8 mouse cellular contexts compared by ENCODE assay signal in the genomic region with DNA sequence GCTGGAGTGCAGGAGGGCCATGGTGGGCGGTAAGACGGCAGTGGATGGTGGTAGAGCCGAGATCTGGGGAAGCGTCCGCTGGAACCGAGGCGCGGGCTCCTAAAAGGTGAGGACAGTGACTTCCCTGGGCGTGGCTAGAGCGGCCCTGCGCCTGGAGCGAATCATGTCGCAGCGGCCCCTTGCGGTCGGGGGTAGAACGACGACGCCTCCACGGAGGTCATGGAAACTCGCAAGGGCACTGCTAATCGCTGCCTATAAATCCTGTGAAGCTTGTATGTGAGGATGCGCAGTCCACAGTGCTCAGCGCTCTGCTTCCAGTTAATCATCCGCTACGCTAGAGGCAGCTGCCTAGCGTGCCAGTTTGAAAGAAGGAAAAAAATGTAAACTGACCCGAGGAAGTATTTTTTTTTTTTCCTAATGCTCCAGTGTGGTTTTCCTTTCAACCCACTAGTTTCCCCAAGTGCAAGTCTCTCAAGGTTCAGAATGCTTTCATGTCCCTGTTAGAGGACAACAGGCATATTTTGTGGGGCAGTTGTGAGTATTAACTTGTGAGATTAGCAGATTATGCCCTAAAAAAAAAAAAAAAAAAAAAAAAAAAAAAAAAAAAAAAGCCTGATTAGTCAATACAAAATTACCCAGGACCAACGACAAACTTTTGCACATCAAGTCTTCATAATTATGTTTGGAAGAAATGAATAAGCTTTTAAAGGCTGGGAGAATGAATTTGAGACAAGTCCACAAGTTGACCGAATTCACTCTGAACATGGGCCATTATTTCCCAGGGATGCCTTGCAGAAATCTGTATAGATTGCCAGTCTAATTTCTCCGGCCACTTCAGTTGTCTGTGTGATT. TPM values are rescaled to one million over a fixed set of nuclear protein-coding genes. Genes with fewer than 3 reads are reported as not detected.
DNase-seq lines count a peak whose midpoint lies in the region; ATAC-seq and TF ChIP-seq lines count a peak whose summit lies in the region.

A gene (minus strand): TSS at position 263 of the 852 bp plus-strand sequence.

- peak; percentile 80 for DNase-seq in c-Kit-negative CD71-positive TER-119-positive erythroid progenitor cells, embryonic 14.5 days (ENCODE audit: low read depth, low spot score)
- DNase-seq in forebrain, embryonic 10.5 days (ENCODE audit: extremely low spot score, low spot score): peak; percentile 91
- DNase-seq in kidney, postnatal 25 days: peak; percentile 93 to 94
- DNase-seq in liver, embryonic 14.5 days (ENCODE audit: low read depth in 3 of 3, low spot score in 3 of 3): peak; percentile 81 to 86 (median 81)
- DNase-seq in neural tube, embryonic 11.5 days (ENCODE audit: low spot score): peak; percentile 94
- DNase-seq in stomach, postnatal 0 days (ENCODE audit: low spot score): peak; percentile 94

- TF ChIP-seq EP300 in liver, embryonic 14.5 days (IDR thresholded peaks at IDR 0.05; ENCODE audit: low read depth): no peak
- TF ChIP-seq EP300 in stomach, postnatal 0 days (optimal IDR thresholded peaks at IDR 0.05): no peak

- WGBS in forebrain, embryonic 10.5 days: 9% methylated on average over 31 of the region's 31 CpGs
- WGBS in heart, embryonic 15.5 days: 8% methylated on average over 31 of the region's 31 CpGs
- 5% methylated on average over 31 of the region's 31 CpGs for WGBS in liver, embryonic 14.5 days (ENCODE audit: insufficient replicate concordance)
- WGBS in neural tube, embryonic 11.5 days: 8% methylated on average over 31 of the region's 31 CpGs
- WGBS in stomach, postnatal 0 days: 8% methylated on average over 30 of the region's 31 CpGs

- H3K27ac ChIP-seq in forebrain, embryonic 10.5 days: peak within 1 kb of the TSS; percentile 95
- peak within 1 kb of the TSS; percentile 94 for H3K27ac ChIP-seq in heart, embryonic 15.5 days
- peak within 1 kb of the TSS; percentile 52 for H3K27ac ChIP-seq in liver, embryonic 14.5 days
- H3K27ac ChIP-seq in neural tube, embryonic 11.5 days (ENCODE audit: low read depth, low read length): peak within 1 kb of the TSS; percentile 68
- peak within 1 kb of the TSS; percentile 67 for H3K27ac ChIP-seq in stomach, postnatal 0 days (replicated peaks)

- peak within 1 kb of the TSS; percentile 88 for H3K9ac ChIP-seq in heart, embryonic 15.5 days
- peak within 1 kb of the TSS; percentile 83 for H3K9ac ChIP-seq in liver, embryonic 14.5 days (replicated peaks)
- H3K9ac ChIP-seq in neural tube, embryonic 11.5 days (ENCODE audit: low read length): peak within 1 kb of the TSS; percentile 65
- peak within 1 kb of the TSS; percentile 74 for H3K9ac ChIP-seq in stomach, postnatal 0 days (ENCODE audit: low read length)

- no peaks in the 10 kb centered on the region for H3K27me3 ChIP-seq in forebrain, embryonic 10.5 days (ENCODE audit: poor library complexity, severe bottlenecking)
- H3K27me3 ChIP-seq in heart, embryonic 15.5 days: no peaks in the 10 kb centered on the region
- no peaks in the 10 kb centered on the region for H3K27me3 ChIP-seq in liver, embryonic 14.5 days (ENCODE audit: control insufficient read depth, insufficient read depth, low read length)
- H3K27me3 ChIP-seq in neural tube, embryonic 11.5 days (ENCODE audit: control insufficient read depth, insufficient read depth, low read length): no peaks in the 10 kb centered on the region
- H3K27me3 ChIP-seq in stomach, postnatal 0 days (ENCODE audit: control insufficient read depth, insufficient read depth, low read length): no peaks in the 10 kb centered on the region

- H3K9me3 ChIP-seq in forebrain, embryonic 10.5 days: no peaks in the 10 kb centered on the region
- H3K9me3 ChIP-seq in heart, embryonic 15.5 days (replicated peaks): no peaks in the 10 kb centered on the region
- no peaks in the 10 kb centered on the region for H3K9me3 ChIP-seq in liver, embryonic 14.5 days (ENCODE audit: control insufficient read depth, low read length)
- H3K9me3 ChIP-seq in neural tube, embryonic 11.5 days (ENCODE audit: control insufficient read depth, low read length): no peaks in the 10 kb centered on the region
- H3K9me3 ChIP-seq in stomach, postnatal 0 days (ENCODE audit: control insufficient read depth, low read length): no peaks in the 10 kb centered on the region

- ATAC-seq in CD4-positive, CD25-positive, alpha-beta regulatory T cell, adult 4 months: peak; percentile 95
- ATAC-seq in heart, embryonic 15.5 days (replicated peaks; ENCODE audit: insufficient number of reproducible peaks, insufficient read depth, low FRiP score, low read depth): peak; percentile 84
- ATAC-seq in liver, embryonic 14.5 days (ENCODE audit: insufficient read depth): peak; percentile 84
- peak; percentile 85 for ATAC-seq in neural tube, embryonic 11.5 days (ENCODE audit: insufficient read depth, low FRiP score, low TSS enrichment)
- peak; percentile 93 for ATAC-seq in stomach, postnatal 0 days (ENCODE audit: low FRiP score, low TSS enrichment)

- H3K4me1 ChIP-seq in forebrain, embryonic 10.5 days: peaks cover 23% of the 10 kb centered on the region
- peaks cover 32% of the 10 kb centered on the region for H3K4me1 ChIP-seq in heart, embryonic 15.5 days (replicated peaks)
- H3K4me1 ChIP-seq in liver, embryonic 14.5 days (replicated peaks; ENCODE audit: control insufficient read depth in 2 of 2, insufficient read depth in 2 of 2, low read length in 1 of 2): peaks cover 0 to 14% of the 10 kb centered on the region in 2 experiments; a peak in 3 of 4 replicates
- peaks cover 5% of the 10 kb centered on the region for H3K4me1 ChIP-seq in neural tube, embryonic 11.5 days (ENCODE audit: control insufficient read depth, insufficient read depth, low read length)
- H3K4me1 ChIP-seq in stomach, postnatal 0 days (replicated peaks; ENCODE audit: control insufficient read depth, insufficient read depth): no peaks in the 10 kb centered on the region

- H3K36me3 ChIP-seq in forebrain, embryonic 10.5 days (replicated peaks): no peaks in the 10 kb centered on the region
- no peaks in the 10 kb centered on the region for H3K36me3 ChIP-seq in heart, embryonic 15.5 days
- H3K36me3 ChIP-seq in liver, embryonic 14.5 days (replicated peaks; ENCODE audit: control insufficient read depth, insufficient read depth, low read depth): no peaks in the 10 kb centered on the region
- no peaks in the 10 kb centered on the region for H3K36me3 ChIP-seq in neural tube, embryonic 11.5 days (ENCODE audit: control insufficient read depth, insufficient read depth, low read length)
- H3K36me3 ChIP-seq in stomach, postnatal 0 days (ENCODE audit: control insufficient read depth, insufficient read depth, low read length): no peaks in the 10 kb centered on the region

- TF ChIP-seq CTCF in liver, embryonic 14.5 days (IDR thresholded peaks at IDR 0.05; ENCODE audit: low read depth): peak; percentile 98
- TF ChIP-seq CTCF in stomach, postnatal 0 days (IDR thresholded peaks at IDR 0.05; ENCODE audit: low read depth): peak; percentile 91

- peak within 1 kb of the TSS; percentile 87 for H3K4me2 ChIP-seq in heart, embryonic 15.5 days
- H3K4me2 ChIP-seq in liver, embryonic 14.5 days (ENCODE audit: low read depth): peak within 1 kb of the TSS; percentile 98
- peak within 1 kb of the TSS; percentile 75 for H3K4me2 ChIP-seq in neural tube, embryonic 11.5 days (ENCODE audit: low read depth)
- H3K4me2 ChIP-seq in stomach, postnatal 0 days (replicated peaks; ENCODE audit: low read depth): peak within 1 kb of the TSS; percentile 96

- H3K4me3 ChIP-seq in forebrain, embryonic 10.5 days: peak within 1 kb of the TSS; percentile 95
- peak within 1 kb of the TSS; percentile 100 for H3K4me3 ChIP-seq in heart, embryonic 15.5 days
- peak within 1 kb of the TSS; percentile 76 to 95 for H3K4me3 ChIP-seq in liver, embryonic 14.5 days (ENCODE audit: insufficient read depth in 1 of 2, low read depth in 2 of 2, low read length in 2 of 2)
- peak within 1 kb of the TSS; percentile 73 for H3K4me3 ChIP-seq in neural tube, embryonic 11.5 days (ENCODE audit: low read depth, low read length)
- peak within 1 kb of the TSS; percentile 80 for H3K4me3 ChIP-seq in stomach, postnatal 0 days (ENCODE audit: low read depth, low read length)

RNA-seq across cellular contexts. Expression of the gene that starts here (rescaled TPM):
- polyA plus RNA-seq in CD4-positive, CD25-positive, alpha-beta regulatory T cell, adult 4 months (2017; shearing (Covaris generic)): 100 to 1,000 TPM in 1 of 2 experiments, 10 to 100 TPM in 1; 59.7 to 151 TPM
- polyA plus RNA-seq in forebrain, embryonic 10.5 days (2016; fragmentation: Nextera tagmentation; extraction: Ambion mirVana): 194 and 213 TPM in 2 replicates
- polyA plus RNA-seq in heart, embryonic 15.5 days (2015; fragmentation: Nextera tagmentation; extraction: Ambion mirVana): 355 and 390 TPM in 2 replicates
- polyA plus RNA-seq in liver, embryonic 14.5 days (2012; rRNA removed): 91.7 and 107 TPM in 2 replicates
- 69.8 and 79.3 TPM in 2 replicates for polyA plus RNA-seq in liver, embryonic 14.5 days (2014; fragmentation: Nextera tagmentation; extraction: Ambion mirVana)
- polyA plus RNA-seq in neural tube, embryonic 11.5 days (2014; fragmentation: Nextera tagmentation; extraction: Ambion mirVana): 81.2 and 84.2 TPM in 2 replicates
- polyA plus RNA-seq in stomach, postnatal 0 days (2015; fragmentation: Nextera tagmentation; extraction: Ambion mirVana): 95.8 and 101 TPM in 2 replicates

Comparison
In these comparisons a context has a peak if more than half of its experiments do, and no peak if none do; other contexts are left out.
1. Peak in every context shown above with its lines: DNase-seq, ATAC-seq, H3K4me3 ChIP-seq and H3K27ac ChIP-seq.